In genomic region chr9:65549139-65549538, GRCm38 (mm10) we compare ENCODE assay signal across 33 mouse cellular contexts. TPM values are rescaled to one million over a fixed set of nuclear protein-coding genes. Genes with fewer than 3 reads are reported as not detected.
DNase-seq lines count a peak whose midpoint lies in the region; ATAC-seq and TF ChIP-seq lines count a peak whose summit lies in the region.
"Had no signal": no experiment of that assay in that cellular context is flagged by ENCODE, and none has a peak within 500 bp of the region (broad histone marks: within the 10 kb centered on the region; RNA-seq: fewer than 3 reads in every experiment).

No protein-coding gene starts in this region.

- intact Hi-C loops in gastrocnemius, adult 2 months (cut with DNase I) = no loop called here

- H3K9ac ChIP-seq in liver, embryonic 15.5 days = no peak overlapping the region
- H3K9ac ChIP-seq in liver, embryonic 11.5 days (ENCODE audit: low read depth, low read length) = no peak overlapping the region
- H3K9ac ChIP-seq: forebrain, embryonic 12.5 days; stomach, embryonic 15.5 days had no signal

- H3K4me3 ChIP-seq in gastrocnemius, adult 2 months = no peak overlapping the region
- H3K4me3 ChIP-seq in liver, embryonic 15.5 days (replicated peaks) = no peak overlapping the region
- no peak overlapping the region for H3K4me3 ChIP-seq in liver, embryonic 11.5 days (ENCODE audit: low read depth, low read length)
- H3K4me3 ChIP-seq: forebrain, embryonic 12.5 days; heart, embryonic 13.5 days; hindbrain, embryonic 13.5 days; left cerebral cortex, adult 2 months; limb, embryonic 10.5 days; neural tube, embryonic 13.5 days; stomach, embryonic 15.5 days had no signal

- H3K4me2 ChIP-seq in liver, embryonic 15.5 days = no peak overlapping the region
- H3K4me2 ChIP-seq in liver, embryonic 11.5 days = no peak overlapping the region
- H3K4me2 ChIP-seq: forebrain, embryonic 12.5 days; heart, embryonic 13.5 days; hindbrain, embryonic 13.5 days; neural tube, embryonic 13.5 days; stomach, embryonic 15.5 days had no signal

- H3K27me3 ChIP-seq in liver, embryonic 15.5 days = no peaks in the 10 kb centered on the region
- H3K27me3 ChIP-seq in liver, embryonic 11.5 days (replicated peaks; ENCODE audit: control insufficient read depth, insufficient read depth, low read length) = no peaks in the 10 kb centered on the region
- H3K27me3 ChIP-seq: CH12.LX; forebrain, embryonic 12.5 days; heart, embryonic 13.5 days; hindbrain, embryonic 13.5 days; neural tube, embryonic 13.5 days; stomach, embryonic 15.5 days had no signal

- no peaks in the 10 kb centered on the region for H3K9me3 ChIP-seq in liver, embryonic 15.5 days (replicated peaks)
- H3K9me3 ChIP-seq in liver, embryonic 11.5 days (ENCODE audit: control insufficient read depth, low read length) = no peaks in the 10 kb centered on the region
- H3K9me3 ChIP-seq: forebrain, embryonic 12.5 days; G1E; heart, embryonic 13.5 days; hindbrain, embryonic 13.5 days; limb, embryonic 10.5 days; neural tube, embryonic 13.5 days; stomach, embryonic 15.5 days had no signal

- ATAC-seq in liver, embryonic 15.5 days (ENCODE audit: insufficient read depth) = no peak
- ATAC-seq in liver, embryonic 11.5 days (replicated peaks; ENCODE audit: low FRiP score) = no peak

- peaks cover 93% of the 10 kb centered on the region for H3K4me1 ChIP-seq in liver, embryonic 15.5 days (replicated peaks)
- H3K4me1 ChIP-seq in liver, embryonic 11.5 days (replicated peaks; ENCODE audit: control insufficient read depth, insufficient read depth, low read length) = peaks cover 54% of the 10 kb centered on the region

- no peak for TF ChIP-seq CTCF in gastrocnemius, adult 2 months (IDR thresholded peaks at IDR 0.05)

- H3K36me3 ChIP-seq in liver, embryonic 15.5 days (replicated peaks) = peaks cover 26% of the 10 kb centered on the region
- H3K36me3 ChIP-seq in liver, embryonic 11.5 days (ENCODE audit: control insufficient read depth, insufficient read depth, low read length) = peaks cover under 1% of the 10 kb centered on the region; the same call in 1 of the 2 replicates
- H3K36me3 ChIP-seq: forebrain, embryonic 12.5 days; hindbrain, embryonic 13.5 days; neural tube, embryonic 13.5 days; stomach, embryonic 15.5 days had no signal

- H3K27ac ChIP-seq in gastrocnemius, adult 2 months = peak overlapping the region; percentile 92
- H3K27ac ChIP-seq in liver, embryonic 15.5 days (replicated peaks) = 0 out of 2 replicates have a peak overlapping the region, but pooled peaks have one; percentile 34
- no peak overlapping the region for H3K27ac ChIP-seq in liver, embryonic 11.5 days (ENCODE audit: low read depth, low read length)
- H3K27ac ChIP-seq: forebrain, embryonic 12.5 days; left cerebral cortex, adult 2 months had no signal

- DNase-seq in gastrocnemius, adult 2 months = no peak
- no peak for DNase-seq in gastrocnemius, adult 8-10 months (ENCODE audit: low spot score in 2 of 2)
- no peak for DNase-seq in liver, embryonic 11.5 days (ENCODE audit: low spot score)
- peak; percentile 52 for DNase-seq in 3T3-L1 (ENCODE audit: low read depth, low spot score)
- peak; percentile 84 for DNase-seq in adipocyte (ENCODE audit: low spot score)
- no peak for DNase-seq in lung, postnatal 25 days (ENCODE audit: low spot score)
- no peak for DNase-seq in frontal cortex, adult 2 months (ENCODE audit: extremely low spot score in 1 of 2, low spot score in 1 of 2)
- DNase-seq: adrenal gland, postnatal 25 days; B cell, adult 2 months; cerebellum, adult 11 months; cerebellum, postnatal 14 days; gastrocnemius, postnatal 10 days; heart, postnatal 14 days; kidney, adult 18-20 months; kidney, postnatal 10 days; lung, adult 2 months; lung, postnatal 36 days; thymus, adult 2 months had no signal

- 78% methylated on average over 3 of the region's 3 CpGs for WGBS in liver, embryonic 15.5 days (ENCODE audit: insufficient replicate concordance)
- WGBS in liver, embryonic 11.5 days = 87% methylated on average over 3 of the region's 3 CpGs

RNA-seq across cellular contexts. Expression of gene Ankdd1a, which starts 29.1 kb away (rescaled TPM):
- total RNA-seq in gastrocnemius, adult 2 months (2021) = not detected
- not detected for total RNA-seq in gastrocnemius, adult 8-10 months (2022)
- 0.09 TPM in 1 of 2 replicates, not detected in the other for polyA plus RNA-seq in liver, embryonic 15.5 days (2015; fragmentation: Nextera tagmentation; extraction: Ambion mirVana)
- not detected in 2 replicates for polyA plus RNA-seq in liver, embryonic 11.5 days (2014; fragmentation: Nextera tagmentation; extraction: Ambion mirVana)
- polyA plus RNA-seq in frontal cortex, adult 2 months (2012; rRNA removed) = 2.3 and 2.4 TPM in 2 replicates
- total RNA-seq: CH12.LX; gastrocnemius, postnatal 10 days; granulocyte monocyte progenitor cell, adult 5-6 weeks; heart, postnatal 14 days; liver, adult 2 months had no signal
- polyA plus RNA-seq: embryonic facial prominence, embryonic 11.5 days; G1E; heart, embryonic 13.5 days; inflammation-experienced regulatory T-cells, adult 6 months; limb, embryonic 10.5 days; liver, adult 2 months had no signal

RNA-seq across cellular contexts. Expression of gene Plekho2, which starts 30.7 kb away (rescaled TPM):
- total RNA-seq in gastrocnemius, adult 2 months (2021) = 1 to 10 TPM; 4.4 to 4.5 TPM
- total RNA-seq in gastrocnemius, adult 8-10 months (2022) = 1 to 10 TPM; 2.7 to 4.0 (median 3.0) TPM
- 27.0 and 27.3 TPM in 2 replicates for polyA plus RNA-seq in liver, embryonic 15.5 days (2015; fragmentation: Nextera tagmentation; extraction: Ambion mirVana)
- 29.5 and 30.3 TPM in 2 replicates for polyA plus RNA-seq in liver, embryonic 11.5 days (2014; fragmentation: Nextera tagmentation; extraction: Ambion mirVana)
- 17.0 and 17.9 TPM in 2 replicates for polyA plus RNA-seq in frontal cortex, adult 2 months (2012; rRNA removed)

RNA-seq across cellular contexts. Expression of gene Pif1, which starts 37.8 kb away (rescaled TPM):
- not detected for total RNA-seq in gastrocnemius, adult 2 months (2021)
- not detected for total RNA-seq in gastrocnemius, adult 8-10 months (2022)
- 10.0 and 13.2 TPM in 2 replicates for polyA plus RNA-seq in liver, embryonic 15.5 days (2015; fragmentation: Nextera tagmentation; extraction: Ambion mirVana)
- 16.4 and 18.0 TPM in 2 replicates for polyA plus RNA-seq in liver, embryonic 11.5 days (2014; fragmentation: Nextera tagmentation; extraction: Ambion mirVana)
- 0.24 and 0.36 TPM in 2 replicates for polyA plus RNA-seq in frontal cortex, adult 2 months (2012; rRNA removed)
- total RNA-seq: liver, adult 2 months; monocyte, adult 5-6 weeks had no signal

Comparison
In these comparisons a context has a peak if more than half of its experiments do, and no peak if none do; other contexts are left out.
1. DNase-seq: peak in 3T3-L1 (single experiment) and adipocyte (single experiment); none in gastrocnemius, adult 2 months (single experiment), gastrocnemius, adult 8-10 months (0 of 2), liver, embryonic 11.5 days (single experiment), lung, postnatal 25 days (single experiment) and frontal cortex, adult 2 months (0 of 2).